Mouse (Mus musculus): Measurements from ENCODE around the gene Pigk. TPM values are rescaled to one million over a fixed set of nuclear protein-coding genes. Genes with fewer than 3 reads are reported as not detected.

Gene Pigk
- polyA plus RNA-seq, 1 experiment = 3.9 TPM

GRCm38 (mm10) chr3:152950299-152950698 lies 236.4 kb downstream of the Pigk start:
- 82% methylated on average over 5 of the region's 5 CpGs for WGBS
- no peaks in the 10 kb centered on the region for H3K27me3 ChIP-seq (ENCODE audit: control insufficient read depth, insufficient read depth, low read length)
- TF ChIP-seq CTCF (IDR thresholded peaks at IDR 0.05; ENCODE audit: extremely low read depth, insufficient read length, insufficient replicate concordance, low read depth, low read length) (no peak), POLR2A (IDR thresholded peaks at IDR 0.05; ENCODE audit: low read depth, low read length) (no peak)
- H3K4me1 ChIP-seq (ENCODE audit: control insufficient read depth, insufficient read depth, insufficient read length, low read length) = peaks cover 3% of the 10 kb centered on the region; the same call in 1 of the 2 replicates
- no peak overlapping the region for H3K4me3 ChIP-seq (ENCODE audit: low read depth, low read length)
- no peaks in the 10 kb centered on the region for H3K36me3 ChIP-seq (ENCODE audit: control insufficient read depth, insufficient read depth, low read length)
- no peak overlapping the region for H3K27ac ChIP-seq (ENCODE audit: insufficient read depth, low read depth, low read length)

- Histone ChIP-seq H3K27me3 (ENCODE audit: control insufficient read depth, insufficient read depth, low read length) (no peaks in the 10 kb centered on the region), H3K4me3 (ENCODE audit: low read depth, low read length) (no peak overlapping the region), H3K27ac (ENCODE audit: insufficient read depth, low read depth, low read length) (no peak overlapping the region; the same call in 1 of the 2 replicates), H3K4me1 (ENCODE audit: control insufficient read depth, insufficient read depth, insufficient read length, low read length) (peaks cover 3% of the 10 kb centered on the region; the same call in 1 of the 2 replicates), H3K36me3 (ENCODE audit: control insufficient read depth, insufficient read depth, low read length) (no peaks in the 10 kb centered on the region)
- TF ChIP-seq CTCF (IDR thresholded peaks at IDR 0.05; ENCODE audit: extremely low read depth, insufficient read length, insufficient replicate concordance, low read depth, low read length) (no peak), POLR2A (IDR thresholded peaks at IDR 0.05; ENCODE audit: low read depth, low read length) (no peak)
- WGBS = 91% methylated on average over 9 of the region's 9 CpGs
Observed at GRCm38 (mm10) chr3:152950914-152951313, 237.0 kb downstream of the Pigk start.

GRCm38 (mm10) chr3:152951634-152952545 lies 238.0 kb downstream of the Pigk start:
- TF ChIP-seq POLR2A (IDR thresholded peaks at IDR 0.05; ENCODE audit: low read depth, low read length) = no peak
- TF ChIP-seq CTCF (IDR thresholded peaks at IDR 0.05; ENCODE audit: extremely low read depth, insufficient read length, insufficient replicate concordance, low read depth, low read length) = no peak
- peaks cover 3% of the 10 kb centered on the region; the same call in 1 of the 2 replicates for H3K4me1 ChIP-seq (ENCODE audit: control insufficient read depth, insufficient read depth, insufficient read length, low read length)
- H3K27me3 ChIP-seq (ENCODE audit: control insufficient read depth, insufficient read depth, low read length) = no peaks in the 10 kb centered on the region
- no peaks in the 10 kb centered on the region for H3K36me3 ChIP-seq (ENCODE audit: control insufficient read depth, insufficient read depth, low read length)
- 46% methylated on average over 11 of the region's 11 CpGs for WGBS
- H3K27ac ChIP-seq (ENCODE audit: insufficient read depth, low read depth, low read length) = 0 out of 2 replicates have a peak overlapping the region, but pooled peaks have one; percentile 27
- H3K4me3 ChIP-seq (ENCODE audit: low read depth, low read length) = no peak overlapping the region

- Histone ChIP-seq H3K27ac (ENCODE audit: insufficient read depth, low read depth, low read length) (no peak overlapping the region), H3K27me3 (ENCODE audit: control insufficient read depth, insufficient read depth, low read length) (no peaks in the 10 kb centered on the region), H3K4me1 (ENCODE audit: control insufficient read depth, insufficient read depth, insufficient read length, low read length) (peaks cover 3% of the 10 kb centered on the region; the same call in 1 of the 2 replicates), H3K36me3 (ENCODE audit: control insufficient read depth, insufficient read depth, low read length) (no peaks in the 10 kb centered on the region), H3K4me3 (ENCODE audit: low read depth, low read length) (no peak overlapping the region)
- TF ChIP-seq CTCF (IDR thresholded peaks at IDR 0.05; ENCODE audit: extremely low read depth, insufficient read length, insufficient replicate concordance, low read depth, low read length) = no peak
- TF ChIP-seq POLR2A (IDR thresholded peaks at IDR 0.05; ENCODE audit: low read depth, low read length) = no peak
- WGBS = 67% methylated on average over 5 of the region's 5 CpGs
Observed at GRCm38 (mm10) chr3:152956038-152956437, 242.1 kb downstream of the Pigk start.

- Histone ChIP-seq H3K36me3 (ENCODE audit: control insufficient read depth, insufficient read depth, low read length) (no peaks in the 10 kb centered on the region), H3K27ac (ENCODE audit: insufficient read depth, low read depth, low read length) (no peak overlapping the region), H3K4me1 (ENCODE audit: control insufficient read depth, insufficient read depth, insufficient read length, low read length) (peaks cover 3% of the 10 kb centered on the region; the same call in 1 of the 2 replicates), H3K27me3 (ENCODE audit: control insufficient read depth, insufficient read depth, low read length) (no peaks in the 10 kb centered on the region), H3K4me3 (ENCODE audit: low read depth, low read length) (no peak overlapping the region)
- TF ChIP-seq POLR2A (IDR thresholded peaks at IDR 0.05; ENCODE audit: low read depth, low read length) (no peak), CTCF (IDR thresholded peaks at IDR 0.05; ENCODE audit: extremely low read depth, insufficient read length, insufficient replicate concordance, low read depth, low read length) (no peak)
- WGBS = 66% methylated on average over 4 of the region's 4 CpGs
Observed at GRCm38 (mm10) chr3:152956771-152957170, 242.9 kb downstream of the Pigk start.

- TF ChIP-seq CTCF (IDR thresholded peaks at IDR 0.05; ENCODE audit: extremely low read depth, insufficient read length, insufficient replicate concordance, low read depth, low read length) (peak; percentile 62; the same call in 1 of the 2 replicates), POLR2A (IDR thresholded peaks at IDR 0.05; ENCODE audit: low read depth, low read length) (no peak)
- no peak overlapping the region for H3K27ac ChIP-seq (ENCODE audit: insufficient read depth, low read depth, low read length)
- no peaks in the 10 kb centered on the region for H3K36me3 ChIP-seq (ENCODE audit: control insufficient read depth, insufficient read depth, low read length)
- no peaks in the 10 kb centered on the region for H3K4me1 ChIP-seq (ENCODE audit: control insufficient read depth, insufficient read depth, insufficient read length, low read length)
- H3K4me3 ChIP-seq (ENCODE audit: low read depth, low read length) = no peak overlapping the region
- no peaks in the 10 kb centered on the region for H3K27me3 ChIP-seq (ENCODE audit: control insufficient read depth, insufficient read depth, low read length)
- 62% methylated on average over 11 of the region's 11 CpGs for WGBS
Observed at GRCm38 (mm10) chr3:152958358-152959150, 244.7 kb downstream of the Pigk start.
